Comparison of ENCODE assay signal across 29 mouse cellular contexts in genomic region chr15:98067492-98067891, GRCm38 (mm10). TPM values are rescaled to one million over a fixed set of nuclear protein-coding genes. Genes with fewer than 3 reads are reported as not detected.
DNase-seq lines count a peak whose midpoint lies in the region; ATAC-seq lines count a peak whose summit lies in the region.
"Had no signal": no experiment of that assay in that cellular context is flagged by ENCODE, and none has a peak within 500 bp of the region (broad histone marks: within the 10 kb centered on the region; RNA-seq: fewer than 3 reads in every experiment).

No protein-coding gene starts in this region.

- intact Hi-C loops in heart, postnatal 25 days (cut with DNase I) = no loop called here

- no peak overlapping the region for H3K4me3 ChIP-seq in heart, embryonic 10.5 days
- no peak overlapping the region for H3K4me3 ChIP-seq in forebrain, embryonic 16.5 days (replicated peaks; ENCODE audit: low read length)
- H3K4me3 ChIP-seq: gastrocnemius, adult 2 months; intestine, embryonic 15.5 days; layer of hippocampus, adult 2 months; left cerebral cortex, adult 2 months; limb, embryonic 13.5 days; liver, embryonic 13.5 days; midbrain, embryonic 13.5 days had no signal

- WGBS in heart, embryonic 10.5 days = 59% methylated on average over 3 of the region's 3 CpGs
- 56% methylated on average over 3 of the region's 3 CpGs for WGBS in forebrain, embryonic 16.5 days

- H3K27me3 ChIP-seq in heart, embryonic 10.5 days (ENCODE audit: insufficient read depth, poor library complexity, severe bottlenecking) = no peaks in the 10 kb centered on the region
- H3K27me3 ChIP-seq in forebrain, embryonic 16.5 days (replicated peaks; ENCODE audit: control insufficient read depth, insufficient read depth, low read length) = no peaks in the 10 kb centered on the region
- H3K27me3 ChIP-seq: CH12.LX; intestine, embryonic 15.5 days; limb, embryonic 13.5 days; liver, embryonic 13.5 days; midbrain, embryonic 13.5 days had no signal

- H3K4me1 ChIP-seq in heart, embryonic 10.5 days = peaks cover 10% of the 10 kb centered on the region; the same call in 1 of the 2 replicates
- no peaks in the 10 kb centered on the region for H3K4me1 ChIP-seq in forebrain, embryonic 16.5 days (replicated peaks; ENCODE audit: control insufficient read depth, insufficient read depth, low read length)
- H3K4me1 ChIP-seq: intestine, embryonic 15.5 days; limb, embryonic 13.5 days; liver, embryonic 13.5 days; midbrain, embryonic 13.5 days had no signal

- no peak overlapping the region for H3K4me2 ChIP-seq in forebrain, embryonic 16.5 days (ENCODE audit: low read length)
- H3K4me2 ChIP-seq: heart, embryonic 11.5 days; hindbrain, embryonic 14.5 days; intestine, embryonic 15.5 days; limb, embryonic 13.5 days; liver, embryonic 13.5 days; midbrain, embryonic 13.5 days had no signal

- ATAC-seq in CD4-positive, CD25-positive, alpha-beta regulatory T cell, adult 4 months = peak; percentile 64
- ATAC-seq in forebrain, embryonic 16.5 days = no peak
- ATAC-seq: forebrain, embryonic 14.5 days; intestine, embryonic 15.5 days; lung, postnatal 0 days; midbrain, embryonic 13.5 days had no signal

- peaks cover 83% of the 10 kb centered on the region for H3K36me3 ChIP-seq in heart, embryonic 10.5 days
- H3K36me3 ChIP-seq in forebrain, embryonic 16.5 days (ENCODE audit: control insufficient read depth, insufficient read depth) = peaks cover 21% of the 10 kb centered on the region

- DNase-seq in heart, embryonic 10.5 days (ENCODE audit: low spot score) = peak; percentile 20
- DNase-seq in heart, postnatal 25 days (ENCODE audit: low spot score) = no peak
- peak; percentile 47 to 73 for DNase-seq in thymus, adult 18-20 months
- peak; percentile 64 for DNase-seq in thymus, postnatal 25 days
- DNase-seq in spleen, postnatal 10 days (ENCODE audit: low spot score in 2 of 2) = no peak
- no peak for DNase-seq in spleen, adult 12 weeks (ENCODE audit: low spot score)
- DNase-seq: adrenal gland, adult 8-10 months; cerebellum, adult 2 months; cerebellum, postnatal 25 days; gastrocnemius, adult 2 months; kidney, adult 2 months; kidney, postnatal 36 days; liver, embryonic 13.5 days; lung, adult 18-20 months; retina, postnatal 1 day; right cerebral cortex, postnatal 14 days had no signal

- H3K9ac ChIP-seq in forebrain, embryonic 16.5 days (replicated peaks; ENCODE audit: low read depth, low read length) = no peak overlapping the region
- H3K9ac ChIP-seq: hindbrain, embryonic 14.5 days; intestine, embryonic 15.5 days; limb, embryonic 13.5 days; liver, embryonic 13.5 days; midbrain, embryonic 13.5 days had no signal

- no peaks in the 10 kb centered on the region for H3K9me3 ChIP-seq in heart, embryonic 10.5 days
- H3K9me3 ChIP-seq in forebrain, embryonic 16.5 days (ENCODE audit: control insufficient read depth, low read length) = no peaks in the 10 kb centered on the region
- H3K9me3 ChIP-seq: intestine, embryonic 15.5 days; limb, embryonic 13.5 days; liver, embryonic 13.5 days; midbrain, embryonic 13.5 days had no signal

- H3K27ac ChIP-seq in heart, embryonic 10.5 days = no peak overlapping the region
- no peak overlapping the region for H3K27ac ChIP-seq in forebrain, embryonic 16.5 days (ENCODE audit: low read length)
- H3K27ac ChIP-seq: gastrocnemius, adult 2 months; hindbrain, embryonic 14.5 days; intestine, embryonic 15.5 days; layer of hippocampus, adult 2 months; left cerebral cortex, adult 2 months; limb, embryonic 13.5 days; liver, embryonic 13.5 days; macrophage; midbrain, embryonic 13.5 days had no signal

RNA-seq across cellular contexts. Expression of gene Pfkm, which starts 24.9 kb away (rescaled TPM):
- 47.1 and 67.5 TPM in 2 replicates for polyA plus RNA-seq in heart, embryonic 10.5 days (2016; fragmentation: Nextera tagmentation; extraction: Ambion mirVana)
- 100 to 1,000 TPM; 887 to 925 TPM for total RNA-seq in heart, postnatal 25 days (2021)
- 10 to 100 TPM in 1 of 2 experiments, 1 to 10 TPM in 1; 4.8 to 13.4 TPM for polyA plus RNA-seq in CD4-positive, CD25-positive, alpha-beta regulatory T cell, adult 4 months (2017; shearing (Covaris generic))
- polyA plus RNA-seq in forebrain, embryonic 16.5 days (2015; fragmentation: Nextera tagmentation; extraction: Ambion mirVana) = 93.3 and 97.0 TPM in 2 replicates

RNA-seq across cellular contexts. Expression of gene Senp1, which starts 26.1 kb away (rescaled TPM):
- polyA plus RNA-seq in heart, embryonic 10.5 days (2016; fragmentation: Nextera tagmentation; extraction: Ambion mirVana) = 26.8 and 30.5 TPM in 2 replicates
- total RNA-seq in heart, postnatal 25 days (2021) = 10 to 100 TPM in 1 of 2 experiments, 1 to 10 TPM in 1; 9.9 to 10.2 TPM
- polyA plus RNA-seq in CD4-positive, CD25-positive, alpha-beta regulatory T cell, adult 4 months (2017; shearing (Covaris generic)) = 10 to 100 TPM; 33.4 to 34.3 TPM
- 26.9 and 30.9 TPM in 2 replicates for polyA plus RNA-seq in forebrain, embryonic 16.5 days (2015; fragmentation: Nextera tagmentation; extraction: Ambion mirVana)

Comparison
In these comparisons a context has a peak if more than half of its experiments do, and no peak if none do; other contexts are left out.
1. DNase-seq: peak in heart, embryonic 10.5 days (single experiment), thymus, adult 18-20 months (2 of 2) and thymus, postnatal 25 days (single experiment); none in heart, postnatal 25 days (single experiment), spleen, postnatal 10 days (0 of 2) and spleen, adult 12 weeks (single experiment).